Mouse (Mus musculus) cortical plate, adult 2 months (tissue): Measurements from ENCODE around the gene Cep290.

Source experiments
- CTCF ChIP-seq: fragments of 200-500 bp; IDR thresholded peaks from 2 replicates; pipeline ENCODE4 v1.5.1; 2011; ENCODE audit warnings: mild to moderate bottlenecking, control low read depth, low read length; ENCODE audit not compliant: insufficient read depth; ENCODE audit errors: extremely low read depth
- POLR2A ChIP-seq: fragments of 200-500 bp; IDR thresholded peaks from 2 replicates; pipeline ENCODE4 v1.6.1; 2011; ENCODE audit warnings: mild to moderate bottlenecking, low read length, control low read depth; ENCODE audit not compliant: insufficient read depth; ENCODE audit errors: extremely low read depth

GRCm38 (mm10) chr10:100508170-100508569 lies 20.8 kb downstream of the Cep290 start:
- no peak for TF ChIP-seq POLR2A
- TF ChIP-seq CTCF, result no peak
